Mouse (Mus musculus): ENCODE data around the gene Npy5r. TPM values are rescaled to one million over a fixed set of nuclear protein-coding genes. Genes with fewer than 3 reads are reported as not detected.

Npy5r gene
- polyA plus RNA-seq, 1 experiment = not detected

DNA sequence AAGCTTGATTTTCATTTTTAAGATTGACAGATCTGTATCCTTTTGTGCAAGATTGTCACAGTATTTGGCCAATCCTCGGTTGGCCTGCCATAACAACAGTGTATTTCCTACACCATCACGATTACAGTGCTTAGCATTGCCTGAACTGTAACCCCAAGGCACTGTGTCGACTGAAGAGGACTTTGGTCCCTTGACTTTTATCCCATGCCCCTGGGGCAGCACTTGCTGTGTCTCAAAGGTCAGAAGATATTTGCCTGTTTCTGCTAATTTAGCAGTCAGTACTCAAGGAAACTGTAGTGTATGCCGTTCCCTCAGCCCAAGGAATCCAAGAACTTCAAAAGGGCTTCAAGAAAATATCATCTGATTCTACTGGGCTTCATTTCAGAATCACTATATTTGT is 871 bp upstream of the Npy5r start:
- TF ChIP-seq CTCF (IDR thresholded peaks at IDR 0.05; ENCODE audit: insufficient read depth, low read length) (no peak), POLR2A (IDR thresholded peaks at IDR 0.05; ENCODE audit: borderline replicate concordance, extremely low read depth, low read depth, low read length) (no peak)
- Histone ChIP-seq H3K4me1 (ENCODE audit: control insufficient read depth, insufficient read depth, low read length) (no peaks in the 10 kb centered on the region), H3K4me3 (replicated peaks; ENCODE audit: extremely low read depth, low read depth, low read length) (no peak overlapping the region)
- DNase-seq = no peak
- 53% methylated on average over 4 of the region's 4 CpGs for WGBS

DNA sequence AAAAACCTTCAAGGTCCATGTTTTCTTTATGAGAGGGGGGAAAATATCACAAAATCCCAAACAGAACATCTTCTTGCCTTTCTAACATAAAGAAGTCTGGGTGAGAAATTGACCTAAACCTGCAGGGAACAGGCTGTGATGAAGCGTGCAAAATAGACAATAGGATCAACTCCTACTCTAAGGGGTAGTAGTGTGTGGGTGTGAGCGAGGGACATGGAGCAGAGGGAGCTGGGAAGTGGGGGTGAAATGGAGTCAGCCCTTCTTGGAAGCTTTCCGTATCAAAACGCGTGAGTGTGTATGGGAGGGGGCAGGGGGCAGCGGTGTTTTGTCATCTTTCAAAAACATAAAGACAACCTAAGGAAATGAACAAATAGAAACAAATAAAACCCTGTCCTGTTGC is 467 bp upstream of the Npy5r start:
- WGBS = 55% methylated on average over 6 of the region's 6 CpGs
- no peaks in the 10 kb centered on the region for H3K4me1 ChIP-seq (ENCODE audit: control insufficient read depth, insufficient read depth, low read length)
- H3K4me3 ChIP-seq (replicated peaks; ENCODE audit: extremely low read depth, low read depth, low read length) = no peak overlapping the region
- TF ChIP-seq CTCF (IDR thresholded peaks at IDR 0.05; ENCODE audit: insufficient read depth, low read length) = no peak
- TF ChIP-seq POLR2A (IDR thresholded peaks at IDR 0.05; ENCODE audit: borderline replicate concordance, extremely low read depth, low read depth, low read length) = no peak
- no peak for DNase-seq

DNA sequence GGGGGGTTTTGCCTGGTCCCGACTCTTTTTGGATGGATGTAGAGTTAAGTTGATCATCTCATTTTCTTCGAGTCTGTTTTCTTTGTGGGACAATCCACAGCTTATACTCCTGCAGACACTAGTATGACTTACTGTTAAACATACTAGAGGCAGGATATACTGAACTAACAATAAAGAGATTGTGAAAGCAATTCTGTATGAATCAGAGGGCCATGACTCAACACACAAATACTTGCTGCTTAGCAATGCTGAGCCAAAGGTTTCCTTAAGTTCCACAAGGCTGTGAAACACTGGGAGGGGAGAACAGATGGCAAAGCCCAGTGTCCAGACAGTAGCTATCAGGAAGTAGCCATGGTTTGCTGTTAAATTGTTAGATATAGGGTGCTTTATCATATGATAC is 6.7 kb downstream of the Npy5r start:
- H3K4me3 ChIP-seq (replicated peaks; ENCODE audit: extremely low read depth, low read depth, low read length) = no peak overlapping the region
- WGBS = 68% methylated on average over 2 of the region's 2 CpGs
- DNase-seq = no peak
- H3K4me1 ChIP-seq (ENCODE audit: control insufficient read depth, insufficient read depth, low read length) = no peaks in the 10 kb centered on the region
- TF ChIP-seq CTCF (IDR thresholded peaks at IDR 0.05; ENCODE audit: insufficient read depth, low read length) (no peak), POLR2A (IDR thresholded peaks at IDR 0.05; ENCODE audit: borderline replicate concordance, extremely low read depth, low read depth, low read length) (no peak)

DNA sequence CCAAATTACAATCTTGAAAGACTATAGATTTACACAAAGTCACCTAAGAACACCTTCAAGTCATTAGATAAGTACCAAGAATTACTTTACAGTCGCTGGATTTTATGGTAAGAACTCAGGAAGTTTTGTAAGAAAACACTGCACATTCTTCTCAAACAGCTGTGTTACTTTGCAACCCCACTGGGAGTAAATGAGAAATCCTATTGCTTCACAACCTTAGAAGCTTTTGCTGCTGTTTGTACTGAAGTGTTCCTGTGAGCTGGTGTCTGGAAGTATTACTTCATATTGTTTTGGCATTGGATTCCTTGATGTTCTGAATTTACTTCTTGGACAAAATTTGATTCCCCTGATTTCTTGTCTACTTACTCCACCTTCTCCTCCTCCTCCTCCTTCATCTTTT is 57.2 kb downstream of the Npy5r start:
- H3K4me1 ChIP-seq (ENCODE audit: control insufficient read depth, insufficient read depth, low read length) = no peaks in the 10 kb centered on the region
- DNase-seq = no peak
- no peak for TF ChIP-seq POLR2A (IDR thresholded peaks at IDR 0.05; ENCODE audit: borderline replicate concordance, extremely low read depth, low read depth, low read length)
- no peak for TF ChIP-seq CTCF (IDR thresholded peaks at IDR 0.05; ENCODE audit: insufficient read depth, low read length)
- no peak overlapping the region for H3K4me3 ChIP-seq (replicated peaks; ENCODE audit: extremely low read depth, low read depth, low read length)
- WGBS = 44% methylated on average over 1 of the region's 1 CpGs

Other genes starting within 250 kb of the Npy5r start
- gene Tma16, start 201.6 kb downstream of the Npy5r start, polyA plus RNA-seq (2012; rRNA removed) = 1.1 and 1.5 TPM in 2 replicates
- not detected in 2 replicates for gene Tktl2, start 176.4 kb downstream of the Npy5r start, polyA plus RNA-seq (2012; rRNA removed)
- 2.6 and 3.0 TPM in 2 replicates for gene Npy1r, start 9.1 kb upstream of the Npy5r start, polyA plus RNA-seq (2012; rRNA removed)
- 5.1 and 9.7 TPM in 2 replicates for gene Naf1, start 172.1 kb upstream of the Npy5r start, polyA plus RNA-seq (2012; rRNA removed)